Mouse (Mus musculus): ENCODE results near the gene Srrm3.
A peak's percentile ranks its signal among the peaks of the same experiment; 100 is the strongest.

DNA sequence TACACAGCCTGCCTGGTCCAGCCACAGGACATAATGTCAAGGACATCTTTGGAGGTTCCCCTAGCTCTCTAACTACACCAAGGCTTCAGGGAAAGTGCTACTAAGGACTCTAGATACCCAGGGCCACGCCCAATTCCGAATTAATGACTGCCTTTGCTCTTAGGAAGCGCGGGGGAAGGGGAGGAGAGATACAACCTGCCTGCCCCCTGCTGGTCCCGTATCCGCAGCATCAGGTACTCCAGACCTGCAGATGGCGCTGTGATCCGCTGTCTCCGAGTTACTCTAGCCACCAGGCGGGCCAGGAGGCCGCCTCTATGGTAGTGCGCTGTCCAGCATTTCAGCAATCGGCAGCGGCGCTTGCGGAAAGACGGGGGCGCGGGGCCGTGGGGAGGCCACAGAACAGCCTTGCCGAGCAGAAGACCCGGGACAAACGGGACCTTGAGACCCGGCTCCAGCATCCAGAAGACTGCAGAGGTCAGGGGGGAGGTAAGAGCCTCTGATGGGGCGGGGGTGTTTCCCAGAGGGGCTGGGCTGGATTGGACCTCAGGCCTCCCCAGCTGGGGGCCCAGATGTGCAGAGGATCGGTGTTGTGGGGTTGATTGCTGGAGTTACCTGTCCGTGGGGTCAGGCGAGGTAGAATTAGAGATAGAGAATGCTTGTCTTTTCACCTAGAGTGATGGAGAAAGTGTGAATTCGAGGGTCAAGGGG lies at the start of gene Srrm3:
- no peak for TF ChIP-seq POLR2A (IDR thresholded peaks at IDR 0.05; ENCODE audit: control insufficient read depth, low read depth, low read length)
- TF ChIP-seq CTCF (IDR thresholded peaks at IDR 0.05; ENCODE audit: control insufficient read depth, insufficient read depth, insufficient replicate concordance, low read depth, low read length): peak; percentile 100
